Mouse (Mus musculus): Measurements from ENCODE around the gene Eif2b3. TPM values are rescaled to one million over a fixed set of nuclear protein-coding genes. Genes with fewer than 3 reads are reported as not detected.
A peak's percentile ranks its signal among the peaks of the same experiment; 100 is the strongest.

Gene Eif2b3
- polyA plus RNA-seq, 1 experiment from 2014 or later: 43.7 TPM

DNA sequence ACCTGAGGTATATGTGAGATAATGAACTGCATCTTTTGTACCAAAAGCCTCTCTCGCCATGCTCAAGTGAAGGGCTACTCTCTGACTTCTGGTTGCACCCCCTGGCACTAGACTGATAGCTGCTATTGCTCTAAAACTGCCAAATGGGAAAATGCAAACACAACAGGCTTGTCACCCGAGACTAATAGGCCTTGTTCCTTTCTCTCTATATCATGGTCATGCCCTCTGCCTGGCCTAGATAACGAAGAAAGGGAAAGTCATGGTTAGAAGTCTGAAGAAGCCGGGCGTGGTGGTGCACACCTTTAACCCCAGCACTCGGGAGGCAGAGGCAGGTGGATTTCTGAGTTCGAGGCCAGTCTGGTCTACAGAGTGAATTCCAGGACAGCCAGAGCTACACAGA, 71.4 kb downstream of the Eif2b3 start:
- no peak for ATAC-seq (ENCODE audit: insufficient number of reproducible peaks, insufficient read depth, low FRiP score, low read depth)
- Histone ChIP-seq H3K9me3 (ENCODE audit: control insufficient read depth, low read depth, low read length) (no peaks in the 10 kb centered on the region), H3K4me2 (replicated peaks; ENCODE audit: low read depth, low read length) (no peak overlapping the region), H3K9ac (replicated peaks; ENCODE audit: low read depth, low read length) (no peak overlapping the region), H3K27ac (ENCODE audit: low read length) (no peak overlapping the region; the same call in 1 of the 2 replicates), H3K36me3 (ENCODE audit: control insufficient read depth, insufficient read depth, low read length) (peaks cover 10% of the 10 kb centered on the region), H3K4me1 (ENCODE audit: control insufficient read depth, insufficient read depth, low read length) (peaks cover 8% of the 10 kb centered on the region), H3K27me3 (ENCODE audit: control insufficient read depth, insufficient read depth, low read length) (no peaks in the 10 kb centered on the region), H3K4me3 (ENCODE audit: low read depth, low read length) (no peak overlapping the region)
- 63% methylated on average over 7 of the region's 7 CpGs for WGBS

DNA sequence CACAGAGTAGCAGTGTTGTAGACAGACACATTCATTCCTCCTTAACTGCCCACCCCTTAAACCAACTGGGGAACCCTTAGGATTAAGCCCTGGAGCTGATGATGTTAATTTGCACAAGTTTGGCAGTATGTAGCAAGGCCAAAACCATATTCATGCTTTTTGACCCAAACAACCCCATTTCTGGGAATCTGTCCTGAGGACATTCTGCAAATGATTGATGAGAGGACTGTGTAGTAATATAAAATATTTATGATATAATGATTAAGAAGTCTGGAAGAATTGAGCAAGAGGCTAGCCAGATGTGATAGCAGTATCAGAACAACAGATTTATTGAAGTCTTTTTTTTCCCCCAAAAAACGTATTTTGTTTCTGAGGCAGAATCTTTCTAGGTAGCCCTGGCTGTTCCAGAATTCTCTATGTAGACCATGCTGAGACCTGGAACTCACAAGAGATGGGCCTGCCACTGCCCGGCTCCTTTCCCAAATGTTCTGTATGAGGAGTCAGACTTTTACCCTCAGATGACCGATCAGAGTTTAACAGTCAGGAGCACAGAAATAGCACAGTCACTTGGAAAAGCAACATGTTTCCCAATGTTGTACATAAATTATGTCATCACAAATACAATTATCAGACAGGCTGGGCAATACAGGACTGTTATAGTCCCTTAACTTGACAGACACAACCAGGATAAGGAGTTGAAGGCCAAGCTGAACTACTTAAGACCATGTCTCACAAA, 75.6 kb downstream of the Eif2b3 start:
- Histone ChIP-seq H3K9me3 (ENCODE audit: control insufficient read depth, low read depth, low read length) (no peaks in the 10 kb centered on the region), H3K9ac (replicated peaks; ENCODE audit: low read depth, low read length) (no peak overlapping the region), H3K4me1 (ENCODE audit: control insufficient read depth, insufficient read depth, low read length) (peaks cover 16% of the 10 kb centered on the region), H3K4me3 (ENCODE audit: low read depth, low read length) (no peak overlapping the region), H3K27ac (ENCODE audit: low read length) (peak overlapping the region; percentile 66), H3K4me2 (replicated peaks; ENCODE audit: low read depth, low read length) (no peak overlapping the region), H3K27me3 (ENCODE audit: control insufficient read depth, insufficient read depth, low read length) (no peaks in the 10 kb centered on the region), H3K36me3 (ENCODE audit: control insufficient read depth, insufficient read depth, low read length) (peaks cover under 1% of the 10 kb centered on the region; the same call in 1 of the 2 replicates)
- 58% methylated on average over 3 of the region's 3 CpGs for WGBS
- ATAC-seq (ENCODE audit: insufficient number of reproducible peaks, insufficient read depth, low FRiP score, low read depth): no peak

DNA sequence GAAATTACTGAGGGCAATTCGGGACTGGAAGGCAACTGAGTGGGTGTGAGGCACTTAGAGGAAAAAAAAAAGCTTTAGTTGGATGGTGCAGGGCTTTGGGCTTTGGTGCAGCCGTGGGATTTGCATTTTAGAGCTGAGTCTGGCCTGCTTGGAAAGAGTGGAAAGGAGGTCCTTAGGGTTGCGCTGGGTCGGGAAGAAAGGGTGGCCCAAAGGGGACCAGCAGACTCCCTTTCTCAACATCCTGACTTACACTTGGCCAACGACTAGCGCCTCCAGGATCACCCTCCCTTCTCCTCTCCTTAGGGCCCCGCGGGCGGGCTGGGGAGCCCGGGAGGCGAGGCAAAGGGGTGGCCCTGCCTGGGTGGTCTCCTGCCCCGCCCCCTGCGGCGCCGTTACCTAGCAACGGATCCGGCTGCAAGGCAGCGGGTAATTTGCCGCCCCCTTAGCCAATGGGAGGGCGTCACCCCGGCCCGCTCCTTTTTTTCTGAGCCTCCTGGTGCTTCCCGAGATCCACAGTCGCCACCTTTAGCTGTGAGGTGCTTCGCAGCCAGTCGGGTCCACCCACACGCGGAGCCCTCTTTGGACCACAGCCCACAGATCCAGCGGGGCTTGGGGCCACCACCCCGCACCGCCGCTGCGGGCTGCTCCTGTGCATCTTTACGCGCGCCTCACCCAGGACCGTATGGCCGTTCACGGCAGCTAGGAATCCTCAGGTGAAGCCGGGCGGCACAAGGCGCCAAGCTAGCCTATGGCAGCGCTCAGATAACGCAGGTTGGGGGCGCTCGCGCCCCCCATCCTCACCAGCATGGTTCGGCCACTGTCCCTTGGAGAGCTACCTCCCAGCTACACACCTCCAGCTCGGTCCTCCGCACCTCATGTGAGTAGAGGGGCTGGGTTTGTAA, 76.6 kb downstream of the Eif2b3 start, which contains the start of gene Ptch2:
Ptch2 (plus strand) TSS at position 525 of the 902 bp plus-strand sequence.
- under 1% methylated on average over 44 of the region's 50 CpGs for WGBS
- H3K9ac ChIP-seq (replicated peaks; ENCODE audit: low read depth, low read length): peak within 1 kb of the TSS; percentile 22

GRCm38 (mm10) chr4:117096666-117097065, 77.5 kb downstream of the Eif2b3 start:
- peak overlapping the region; percentile 82 for H3K4me2 ChIP-seq (replicated peaks; ENCODE audit: low read depth, low read length)
- WGBS: 6% methylated on average over 5 of the region's 5 CpGs
- peak overlapping the region; percentile 48 for H3K4me3 ChIP-seq (ENCODE audit: low read depth, low read length)
- peaks cover 6% of the 10 kb centered on the region; the same call in 1 of the 2 replicates for H3K36me3 ChIP-seq (ENCODE audit: control insufficient read depth, insufficient read depth, low read length)
- peak overlapping the region; percentile 22; the same call in 1 of the 2 replicates for H3K9ac ChIP-seq (replicated peaks; ENCODE audit: low read depth, low read length)
- no peaks in the 10 kb centered on the region for H3K27me3 ChIP-seq (ENCODE audit: control insufficient read depth, insufficient read depth, low read length)
- no peaks in the 10 kb centered on the region for H3K9me3 ChIP-seq (ENCODE audit: control insufficient read depth, low read depth, low read length)
- no peak for ATAC-seq (ENCODE audit: insufficient number of reproducible peaks, insufficient read depth, low FRiP score, low read depth)
- H3K27ac ChIP-seq (ENCODE audit: low read length): peak overlapping the region; percentile 66
- H3K4me1 ChIP-seq (ENCODE audit: control insufficient read depth, insufficient read depth, low read length): peaks cover 9% of the 10 kb centered on the region; the same call in 1 of the 2 replicates

More for the DNA sequence above, 76.6 kb downstream of the Eif2b3 start, which contains the start of gene Ptch2:
- Histone ChIP-seq H3K4me2 (replicated peaks; ENCODE audit: low read depth, low read length) (peak within 1 kb of the TSS; percentile 82), H3K36me3 (ENCODE audit: control insufficient read depth, insufficient read depth, low read length) (peaks cover 3% of the 10 kb centered on the region; the same call in 1 of the 2 replicates), H3K27ac (ENCODE audit: low read length) (peak within 1 kb of the TSS; percentile 66), H3K9me3 (ENCODE audit: control insufficient read depth, low read depth, low read length) (no peaks in the 10 kb centered on the region), H3K27me3 (ENCODE audit: control insufficient read depth, insufficient read depth, low read length) (no peaks in the 10 kb centered on the region), H3K4me1 (ENCODE audit: control insufficient read depth, insufficient read depth, low read length) (peaks cover 9% of the 10 kb centered on the region; the same call in 1 of the 2 replicates), H3K4me3 (ENCODE audit: low read depth, low read length) (peak within 1 kb of the TSS; percentile 48)
- ATAC-seq (ENCODE audit: insufficient number of reproducible peaks, insufficient read depth, low FRiP score, low read depth): peak; percentile 78

DNA sequence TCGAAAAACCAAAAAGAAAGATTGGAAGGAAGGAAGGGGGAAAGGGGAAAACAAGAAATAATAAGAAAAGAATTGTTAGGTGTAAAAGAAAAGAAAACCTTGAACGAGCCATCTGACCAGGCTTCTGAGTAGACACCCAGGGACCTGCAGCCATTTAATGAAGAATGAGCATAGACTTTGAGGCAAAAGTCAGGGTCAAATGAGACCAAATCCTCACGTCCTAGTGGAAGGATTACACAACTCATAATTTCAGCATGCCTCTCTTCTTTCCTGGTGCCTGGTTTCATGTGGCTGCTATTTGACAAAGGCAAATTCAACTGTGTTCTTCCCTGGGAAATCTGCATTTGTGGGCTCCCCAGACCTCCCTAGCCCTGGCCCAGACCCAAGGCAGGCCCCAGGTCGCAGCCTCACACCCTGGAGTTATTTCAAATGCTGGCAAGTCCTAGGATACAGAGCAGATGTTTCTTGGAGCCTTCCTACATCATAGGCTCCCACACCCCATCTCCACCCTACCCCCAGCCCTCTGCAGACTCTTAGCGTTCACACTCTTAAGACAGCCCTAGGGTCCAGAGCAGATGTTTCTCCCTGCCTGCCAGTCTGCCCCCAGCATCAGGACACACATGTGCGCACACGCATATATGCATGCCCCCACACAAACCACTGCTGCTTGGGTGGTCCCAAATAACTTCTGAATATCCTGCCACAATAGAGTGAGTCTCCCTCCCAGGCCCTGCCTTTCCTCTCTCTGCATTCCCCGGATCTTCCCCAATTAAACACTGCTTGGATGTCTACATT, 79.0 kb downstream of the Eif2b3 start:
- Histone ChIP-seq H3K4me2 (replicated peaks; ENCODE audit: low read depth, low read length) (peak overlapping the region; percentile 82), H3K27me3 (ENCODE audit: control insufficient read depth, insufficient read depth, low read length) (no peaks in the 10 kb centered on the region), H3K36me3 (ENCODE audit: control insufficient read depth, insufficient read depth, low read length) (peaks cover 6% of the 10 kb centered on the region; the same call in 1 of the 2 replicates), H3K27ac (ENCODE audit: low read length) (peak overlapping the region; percentile 82), H3K9ac (replicated peaks; ENCODE audit: low read depth, low read length) (no peak overlapping the region), H3K4me1 (ENCODE audit: control insufficient read depth, insufficient read depth, low read length) (peaks cover 9% of the 10 kb centered on the region; the same call in 1 of the 2 replicates), H3K9me3 (ENCODE audit: control insufficient read depth, low read depth, low read length) (no peaks in the 10 kb centered on the region), H3K4me3 (ENCODE audit: low read depth, low read length) (0 out of 2 replicates have a peak overlapping the region, but pooled peaks have one; percentile 48)
- WGBS: 42% methylated on average over 8 of the region's 8 CpGs
- ATAC-seq (ENCODE audit: insufficient number of reproducible peaks, insufficient read depth, low FRiP score, low read depth): peak; percentile 39; the same call in 1 of the 2 replicates

DNA sequence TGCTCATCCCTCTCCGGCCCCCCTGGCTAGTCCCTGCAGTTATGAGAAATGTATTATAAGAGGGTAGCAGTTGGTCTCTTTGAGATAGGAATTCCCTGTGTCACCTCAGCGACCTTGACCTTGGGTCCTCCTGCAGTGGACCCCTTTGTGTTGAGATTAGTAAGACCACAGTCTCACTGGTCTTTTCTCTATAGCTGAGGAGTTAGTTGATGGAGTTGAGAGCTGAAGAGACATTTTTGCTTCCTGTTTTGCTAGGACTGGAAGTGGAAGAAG, 79.5 kb downstream of the Eif2b3 start:
- no peak overlapping the region for H3K9ac ChIP-seq (replicated peaks; ENCODE audit: low read depth, low read length)
- H3K9me3 ChIP-seq (ENCODE audit: control insufficient read depth, low read depth, low read length): no peaks in the 10 kb centered on the region
- peaks cover 9% of the 10 kb centered on the region; the same call in 1 of the 2 replicates for H3K4me1 ChIP-seq (ENCODE audit: control insufficient read depth, insufficient read depth, low read length)
- peaks cover 6% of the 10 kb centered on the region; the same call in 1 of the 2 replicates for H3K36me3 ChIP-seq (ENCODE audit: control insufficient read depth, insufficient read depth, low read length)
- H3K4me2 ChIP-seq (replicated peaks; ENCODE audit: low read depth, low read length): peak overlapping the region; percentile 82
- no peak for ATAC-seq (ENCODE audit: insufficient number of reproducible peaks, insufficient read depth, low FRiP score, low read depth)
- H3K4me3 ChIP-seq (ENCODE audit: low read depth, low read length): no peak overlapping the region
- H3K27me3 ChIP-seq (ENCODE audit: control insufficient read depth, insufficient read depth, low read length): no peaks in the 10 kb centered on the region
- WGBS: 50% methylated on average over 2 of the region's 2 CpGs
- H3K27ac ChIP-seq (ENCODE audit: low read length): peak overlapping the region; percentile 82

GRCm38 (mm10) chr4:117100036-117100435, 80.8 kb downstream of the Eif2b3 start:
- 80% methylated on average over 4 of the region's 4 CpGs for whole genome bisulfite sequencing
- H3K27me3 ChIP-seq (ENCODE audit: control insufficient read depth, insufficient read depth, low read length): no peaks in the 10 kb centered on the region
- H3K27ac ChIP-seq (ENCODE audit: low read length): no peak overlapping the region
- no peak overlapping the region for H3K4me3 ChIP-seq (ENCODE audit: low read depth, low read length)
- H3K4me1 ChIP-seq (ENCODE audit: control insufficient read depth, insufficient read depth, low read length): peaks cover 9% of the 10 kb centered on the region; the same call in 1 of the 2 replicates
- peaks cover 6% of the 10 kb centered on the region; the same call in 1 of the 2 replicates for H3K36me3 ChIP-seq (ENCODE audit: control insufficient read depth, insufficient read depth, low read length)
- no peaks in the 10 kb centered on the region for H3K9me3 ChIP-seq (ENCODE audit: control insufficient read depth, low read depth, low read length)
- no peak for ATAC-seq (ENCODE audit: insufficient number of reproducible peaks, insufficient read depth, low FRiP score, low read depth)
- no peak overlapping the region for H3K4me2 ChIP-seq (replicated peaks; ENCODE audit: low read depth, low read length)
- no peak overlapping the region for H3K9ac ChIP-seq (replicated peaks; ENCODE audit: low read depth, low read length)

Measured in stomach, embryonic 14.5 days (tissue).